Mouse (Mus musculus) heart, postnatal 4 days (tissue): ENCODE results near the gene Pemt. TPM values are rescaled to one million over a fixed set of nuclear protein-coding genes. Genes with fewer than 3 reads are reported as not detected.

Source experiments
- DNase-seq: peaks from one replicate; pipeline ENCODE4 v3.0.0; 2021
- total RNA-seq, 2 experiments: library from RNA; stranded (reverse); gene quantifications; 2 replicates each; pipeline ENCODE4 v1.2.3; 2021

The Pemt gene
- 1 to 10 TPM; 2.3 to 2.9 TPM for total RNA-seq

GRCm38 (mm10) chr11:60046058-60046735, at the start of gene Pemt:
Gene Pemt (minus strand): TSS chr11:60046489.
- peak; percentile 95 for DNase-seq

GRCm38 (mm10) chr11:60094909-60095810, 48.9 kb upstream of the Pemt start:
- DNase-seq, result no peak

DNA sequence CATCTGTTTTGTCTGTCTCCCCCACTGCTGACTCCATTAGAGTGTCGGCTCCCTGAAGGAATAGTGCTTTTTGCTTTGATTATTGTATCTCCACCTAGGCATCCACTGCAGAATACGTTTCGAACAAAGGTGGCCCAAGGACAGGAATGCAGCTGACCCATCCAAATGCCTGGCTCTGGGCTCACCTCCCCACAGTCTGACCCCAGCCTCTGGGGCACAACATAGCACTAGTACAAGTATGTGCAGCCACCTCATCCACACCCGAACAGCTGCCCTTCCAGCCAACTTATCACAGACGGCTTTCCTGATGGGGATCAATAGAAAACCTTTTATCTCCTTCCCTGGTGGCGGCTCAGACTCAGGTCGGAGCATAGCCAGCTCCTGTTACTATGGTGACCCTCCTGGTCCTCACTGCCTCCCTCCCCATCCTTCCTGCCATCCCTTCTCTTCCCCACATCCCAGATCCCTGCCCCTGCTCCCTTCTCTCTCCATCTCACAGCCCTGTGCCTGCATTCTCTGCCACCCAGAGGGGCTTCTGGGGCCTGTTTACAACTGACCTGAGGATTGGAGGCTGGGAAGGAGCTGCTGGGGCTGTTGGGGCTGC, 47.8 kb upstream of the Pemt start:
- no peak for DNase-seq

- no peak for DNase-seq
Observed at GRCm38 (mm10) chr11:60093227-60093626, 46.9 kb upstream of the Pemt start.

DNA sequence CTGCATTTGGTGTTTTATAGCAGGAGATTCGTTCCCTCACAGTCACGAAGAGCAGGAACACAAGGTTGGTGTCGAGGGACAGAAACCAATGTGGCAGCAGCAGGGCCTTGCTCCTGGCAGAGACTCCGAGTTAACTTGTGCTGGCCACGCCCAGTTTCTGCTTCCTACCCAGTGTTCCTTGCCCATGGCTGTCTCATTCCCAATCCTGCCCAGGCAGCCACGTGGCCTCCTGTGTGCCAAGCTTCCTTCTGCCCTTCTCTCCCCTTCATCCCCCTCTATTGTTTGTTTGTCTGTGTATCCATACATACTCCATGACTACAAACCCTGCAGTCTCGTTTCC, 45.1 kb upstream of the Pemt start:
- no peak for DNase-seq

DNA sequence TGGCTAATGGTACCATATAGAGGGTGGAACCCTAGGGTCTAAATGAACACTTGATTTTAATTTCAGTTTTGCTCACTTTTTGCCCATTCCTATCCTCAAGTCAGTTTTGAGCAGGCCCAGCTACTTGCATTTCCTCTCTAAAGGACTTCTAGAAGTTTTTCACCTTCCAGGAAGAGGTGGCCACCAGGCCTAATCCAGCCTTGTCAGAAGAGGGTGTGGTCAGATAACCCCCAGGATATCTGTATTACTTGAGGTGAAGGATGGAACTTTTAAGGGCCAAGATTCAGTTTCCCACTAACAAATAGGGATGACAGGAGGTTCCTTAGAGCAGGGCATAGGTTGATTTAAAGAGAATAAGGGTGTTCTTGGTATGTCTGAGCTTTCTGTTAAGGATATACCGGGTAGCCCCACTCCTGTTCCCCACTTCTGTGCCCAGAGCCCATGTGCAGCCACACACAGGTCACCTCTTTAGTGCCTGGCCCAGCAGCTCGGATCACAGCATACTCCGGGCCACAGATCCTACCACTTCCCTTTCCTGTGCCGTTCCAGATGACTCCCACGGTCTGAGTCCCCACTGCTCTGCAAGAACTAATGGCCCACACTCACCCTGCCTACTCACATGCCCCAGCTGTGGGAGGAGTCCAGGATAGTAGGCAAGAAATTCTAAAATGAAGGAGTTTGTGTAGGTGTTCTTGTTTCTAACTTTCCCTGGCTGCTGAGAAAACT, 44.6 kb upstream of the Pemt start:
- no peak for DNase-seq

DNA sequence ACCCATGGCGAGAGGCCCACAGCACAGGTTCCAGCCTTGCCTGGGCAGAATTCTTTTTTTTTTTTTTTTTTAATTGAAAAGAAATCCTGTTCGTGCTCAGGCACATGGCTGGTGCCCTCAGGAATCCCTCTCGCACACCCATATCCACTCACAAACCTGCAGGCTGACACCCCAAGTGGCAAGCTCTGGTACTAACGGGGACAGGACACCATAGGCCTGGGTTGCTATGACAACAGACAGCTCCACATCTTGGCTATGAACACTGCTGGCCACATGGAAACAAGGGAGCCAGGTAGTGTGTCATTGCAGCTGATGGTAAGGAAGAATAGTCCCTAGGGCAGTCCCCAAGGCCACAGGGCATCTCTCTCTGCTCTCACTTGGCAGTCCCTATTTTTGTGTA, 42.7 kb upstream of the Pemt start:
- DNase-seq, result no peak

- DNase-seq, result peak; percentile 43
Observed at GRCm38 (mm10) chr11:60086676-60087075, 40.4 kb upstream of the Pemt start.

DNA sequence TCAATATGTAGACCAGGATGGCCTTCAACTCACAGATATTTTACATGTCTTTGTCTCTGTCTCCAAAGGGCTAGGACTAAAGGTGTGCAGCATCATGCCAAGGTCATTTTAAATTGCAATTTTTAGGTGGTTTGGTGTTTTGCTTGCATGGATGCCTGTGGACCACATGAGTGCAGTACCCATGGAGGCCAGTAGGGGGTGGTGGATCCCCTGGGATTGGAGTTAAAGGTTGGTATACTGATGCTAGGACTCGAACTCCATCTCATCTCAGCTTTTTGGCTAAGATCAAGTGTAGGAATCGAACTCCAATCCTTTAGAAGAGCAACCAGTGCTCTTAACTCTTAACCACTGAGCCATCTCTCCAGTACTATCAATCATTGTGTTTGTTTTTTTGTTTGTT, 38.3 kb upstream of the Pemt start:
- peak; percentile 59 for DNase-seq

DNA sequence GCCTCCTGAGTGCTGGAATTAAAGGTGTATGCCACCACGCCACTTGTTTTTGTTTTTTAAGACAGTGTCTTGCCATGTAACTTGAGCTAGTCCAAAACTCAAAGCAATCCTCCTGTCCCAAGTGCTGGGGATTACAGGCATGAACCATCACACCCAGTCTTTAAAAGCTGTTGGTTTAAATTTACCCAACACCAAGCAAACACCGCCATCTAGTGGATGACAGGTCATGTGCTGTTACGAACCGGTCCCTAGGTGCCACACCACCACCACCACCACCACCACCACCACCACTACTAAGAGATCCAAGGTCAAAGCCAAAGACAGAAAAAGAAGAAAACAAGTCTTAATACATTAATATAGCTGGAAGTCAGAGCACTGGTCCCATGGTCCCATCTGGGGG, 30.5 kb upstream of the Pemt start:
- peak; percentile 82 for DNase-seq

DNA sequence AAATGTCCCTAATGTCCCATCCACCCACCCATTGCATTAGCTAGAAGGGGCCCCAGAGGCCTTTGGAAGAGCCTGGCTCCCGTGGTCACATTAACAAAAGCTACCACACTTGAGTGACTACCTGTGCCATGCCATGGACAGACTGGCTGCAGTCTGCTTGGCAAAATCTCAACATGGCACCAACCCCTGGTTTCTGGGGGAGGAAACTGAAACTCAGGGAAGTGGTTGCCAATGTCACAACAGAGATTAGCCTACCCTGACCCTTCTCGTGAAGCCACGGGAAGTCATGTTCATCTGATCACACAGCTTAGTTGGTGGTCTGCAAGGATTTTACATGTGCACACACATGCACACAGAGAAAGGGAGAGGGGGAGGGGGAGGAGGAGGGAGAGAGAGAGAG, 29.9 kb upstream of the Pemt start:
- no peak for DNase-seq

DNA sequence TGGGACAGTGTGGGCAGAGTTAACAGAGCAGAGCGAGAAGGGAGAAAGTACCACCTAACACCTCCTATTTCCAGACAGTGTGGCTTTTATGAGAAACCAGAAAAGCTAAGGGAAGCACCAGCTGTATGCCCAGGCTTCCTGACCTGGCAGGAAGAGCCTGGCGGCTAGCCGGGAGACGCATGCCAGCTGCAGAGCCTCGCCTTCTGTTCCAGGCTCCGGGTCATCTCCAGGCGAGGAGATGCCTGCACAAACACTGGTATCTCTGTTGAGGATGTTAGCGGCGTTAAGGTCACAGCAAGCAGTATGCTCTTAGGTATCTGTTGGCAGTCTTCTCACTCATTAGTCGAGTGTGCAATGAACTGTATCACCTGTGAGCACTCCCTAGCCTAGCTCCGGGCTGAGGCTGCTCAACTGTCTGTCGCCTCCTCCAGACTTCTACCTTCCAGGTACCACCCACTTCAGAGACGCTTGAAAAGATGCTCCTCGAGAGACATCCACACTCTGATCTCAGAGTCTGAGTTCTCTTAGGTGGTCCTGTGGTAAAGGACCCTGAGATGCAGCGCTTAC, 27.7 kb upstream of the Pemt start:
- DNase-seq, result no peak

- DNase-seq, result no peak
Observed at GRCm38 (mm10) chr11:60073121-60073520, 26.8 kb upstream of the Pemt start.

GRCm38 (mm10) chr11:60071221-60071620, 24.9 kb upstream of the Pemt start:
- DNase-seq, result no peak

- DNase-seq, result peak; percentile 67
Observed at GRCm38 (mm10) chr11:60070599-60070998, 24.3 kb upstream of the Pemt start.

GRCm38 (mm10) chr11:60068631-60069030, 22.3 kb upstream of the Pemt start:
- no peak for DNase-seq

- DNase-seq, result no peak
Observed at GRCm38 (mm10) chr11:60067646-60068045, 21.4 kb upstream of the Pemt start.

DNA sequence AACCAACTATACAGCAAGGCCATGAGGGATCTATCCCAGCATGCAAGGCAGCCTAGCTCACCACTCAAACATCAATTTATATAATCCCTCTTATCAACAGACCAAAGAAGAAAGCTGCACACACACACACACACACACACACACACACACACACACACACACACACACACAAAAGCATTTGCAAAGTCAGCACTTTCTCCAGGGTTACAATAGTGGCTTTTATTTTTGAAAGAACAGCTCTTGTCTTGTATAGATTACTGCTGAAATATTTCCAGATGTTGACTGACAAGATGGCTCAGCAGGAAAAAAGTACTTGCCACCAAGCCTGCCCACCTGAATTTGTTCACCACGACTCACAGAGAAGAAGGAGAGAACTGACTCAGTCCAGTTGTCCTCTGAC, 19.0 kb upstream of the Pemt start:
- no peak for DNase-seq

- no peak for DNase-seq
Observed at GRCm38 (mm10) chr11:60061504-60062006, 15.3 kb upstream of the Pemt start.

GRCm38 (mm10) chr11:60060026-60060425, 13.7 kb upstream of the Pemt start:
- no peak for DNase-seq

- no peak for DNase-seq
Observed at GRCm38 (mm10) chr11:60058441-60058840, 12.2 kb upstream of the Pemt start.

GRCm38 (mm10) chr11:60057987-60058386, 11.7 kb upstream of the Pemt start:
- no peak for DNase-seq
